Mouse (Mus musculus): ENCODE results near the gene Ldlrad1.

Ldlrad1 gene

GRCm38 (mm10) chr4:107253125-107254091 lies 44.4 kb downstream of the Ldlrad1 start, which contains the start of the genes Lrrc42 and Hspb11:
Gene Lrrc42 (minus strand): TSS chr4:107253532.
Gene Hspb11 (plus strand): TSS chr4:107253593.
- in situ Hi-C loops (cut with MboI, MseI): no loop called here

- in situ Hi-C loops (cut with MboI, MseI): no loop called here
Measured at GRCm38 (mm10) chr4:107254414-107254813, 45.4 kb downstream of the Ldlrad1 start.

DNA sequence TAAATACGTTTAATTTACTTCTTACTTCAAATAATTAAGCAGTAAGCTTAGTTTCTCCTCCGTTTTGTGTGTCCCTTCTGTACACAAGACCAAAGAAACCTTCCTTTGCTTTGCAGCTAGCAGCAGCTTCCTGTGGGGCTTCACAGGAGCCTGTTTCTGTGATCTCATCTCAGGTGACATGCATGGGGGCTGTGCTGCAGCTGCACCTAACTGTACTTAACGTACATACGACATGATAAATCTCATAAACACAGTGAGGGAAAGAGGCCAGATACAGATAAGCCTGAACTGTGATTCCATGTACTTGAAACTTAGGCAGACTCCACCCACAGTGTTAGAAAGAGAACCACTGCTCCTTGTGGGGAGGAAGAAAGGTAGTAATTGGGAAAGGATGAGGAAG lies 51.0 kb downstream of the Ldlrad1 start:
- in situ Hi-C loops (cut with MboI, MseI): no loop called here
